Mouse (Mus musculus) mature B cell (primary cell): ENCODE results near the gene Gm11992.

Experiments used
- in situ Hi-C: fragments of 300-500 bp; cut with MboI; formaldehyde crosslinking; loops from 2 replicates; pipeline ENCODE4 v1.14.3; 2019

The Gm11992 gene

DNA sequence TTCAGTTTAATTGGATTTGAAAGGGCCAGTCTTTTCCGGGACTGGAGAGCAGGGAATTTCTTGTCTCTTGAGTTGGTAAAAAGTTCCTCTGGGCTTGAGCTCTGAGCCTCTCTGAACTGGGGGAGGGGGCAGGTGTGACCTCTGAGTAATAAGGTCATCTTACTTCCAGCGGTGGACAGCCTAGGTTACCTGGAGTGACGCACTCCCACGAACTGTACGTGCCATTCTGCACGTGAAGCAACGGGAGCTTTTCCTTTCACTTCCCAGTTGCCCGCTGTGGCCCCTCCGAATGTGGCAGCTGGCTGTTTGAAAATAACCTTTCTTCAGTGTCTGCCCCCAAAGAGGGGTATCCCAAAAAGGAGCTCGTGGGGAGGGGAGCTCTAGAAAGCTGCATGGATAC, 67.7 kb downstream of the Gm11992 start:
- in situ Hi-C loops, result no loop called here

GRCm38 (mm10) chr11:9116916-9117315, 68.5 kb downstream of the Gm11992 start:
- in situ Hi-C loops, result no loop called here

- in situ Hi-C loops, result no loop called here
These were observed 69.1 kb downstream of the Gm11992 start for GRCm38 (mm10) chr11:9117358-9118049.

DNA sequence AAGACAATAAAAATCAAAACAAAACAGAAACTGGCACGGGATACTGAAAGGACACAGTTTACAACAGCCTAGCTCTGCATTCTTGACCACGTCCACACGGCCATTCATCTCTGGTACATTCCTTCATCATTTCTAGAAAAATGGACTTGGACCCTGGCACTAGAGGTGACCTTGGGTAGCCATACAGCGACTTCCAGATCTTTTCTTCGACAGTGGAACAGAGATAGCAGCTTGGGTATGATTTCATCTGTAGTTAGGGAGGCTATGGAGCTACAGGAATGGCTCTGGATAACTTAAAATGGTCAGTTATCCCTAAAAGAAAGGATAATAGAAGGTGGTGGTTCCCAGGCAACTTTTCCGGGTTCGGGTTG, 69.6 kb downstream of the Gm11992 start, which contains the start of gene Upp1:
Upp1 (plus strand) TSS at position 54 of the 371 bp plus-strand sequence.
- in situ Hi-C loops, result no loop called here

GRCm38 (mm10) chr11:9118421-9119121, 70.2 kb downstream of the Gm11992 start:
- in situ Hi-C loops, result no loop called here
